Mouse (Mus musculus) heart, embryonic 11.5 days (tissue): ENCODE data around the gene Cnga4. TPM values are rescaled to one million over a fixed set of nuclear protein-coding genes. Genes with fewer than 3 reads are reported as not detected.
"Not testable (repeated sequence)": the region's sequence is repeated elsewhere in the genome, so short reads cannot be mapped to it uniquely, and the experiment has no call there.

Experiments used
- ATAC-seq: fragments of 200-750 bp; cut with Nextera tagmentation; replicated peaks from 2 replicates; pipeline ENCODE4 v1.8.0; 2017; ENCODE audit warnings: moderate library complexity; ENCODE audit not compliant: insufficient number of reproducible peaks, low FRiP score, low TSS enrichment
- H3K27ac ChIP-seq: fragments of 300-500 bp; sonication (generic); 2 replicates; pipeline ENCODE4 v1.5.1; 2014; ENCODE audit warnings: mild to moderate bottlenecking, low read depth, low read length
- H3K27me3 ChIP-seq: fragments of 300-500 bp; sonication (generic); 2 replicates; pipeline ENCODE4 v1.6.1; 2014; ENCODE audit warnings: mild to moderate bottlenecking, low read length, mixed read lengths; ENCODE audit not compliant: control insufficient read depth, insufficient read depth
- H3K36me3 ChIP-seq: fragments of 300-500 bp; sonication (generic); 2 replicates; pipeline ENCODE4 v1.6.1; 2014; ENCODE audit warnings: mild to moderate bottlenecking, low read length, moderate library complexity, mixed read lengths; ENCODE audit not compliant: control insufficient read depth, insufficient read depth
- H3K4me1 ChIP-seq: fragments of 300-500 bp; sonication (generic); 2 replicates; pipeline ENCODE4 v1.6.1; 2014; ENCODE audit warnings: low read length; ENCODE audit not compliant: control insufficient read depth, insufficient read depth
- H3K4me2 ChIP-seq: fragments of 300-500 bp; sonication (generic); 2 replicates; pipeline ENCODE4 v1.6.1; 2014; ENCODE audit warnings: mild to moderate bottlenecking, moderate library complexity
- H3K4me3 ChIP-seq: fragments of 300-500 bp; sonication (generic); 2 replicates; pipeline ENCODE4 v1.5.1; 2014; ENCODE audit warnings: low read depth, low read length
- H3K9ac ChIP-seq: fragments of 300-500 bp; sonication (generic); 2 replicates; pipeline ENCODE4 v1.6.1; 2014; ENCODE audit warnings: mild to moderate bottlenecking, low read depth, low read length, moderate library complexity
- H3K9me3 ChIP-seq: fragments of 300-500 bp; sonication (generic); replicated peaks from 2 replicates; pipeline ENCODE4 v1.6.1; 2016; ENCODE audit warnings: low read length; ENCODE audit not compliant: control insufficient read depth
- WGBS: fragments of 180-500 bp; shearing (Covaris S2); extraction: QIAGEN DNeasy Blood & Tissue Kit; methylation state at CpG from one replicate; pipeline ENCODE4 v1.1.7; 2014; ENCODE audit not compliant: insufficient replicate concordance; 5-methylcytosine and 5-hydroxymethylcytosine counted together
- polyA plus RNA-seq: library from polyadenylated mRNA; unstranded; fragments of >200 nt; fragmentation: Nextera tagmentation; extraction: Ambion mirVana; gene quantifications from 2 replicates; pipeline ENCODE4 v1.2.1, GENCODE M21; 2014

The Cnga4 gene
- polyA plus RNA-seq, 1 experiment from 2014 or later: not detected

- no peak overlapping the region for H3K27ac ChIP-seq
- 57% methylated on average over 3 of the region's 3 CpGs for WGBS
- no peak for ATAC-seq
Measured at GRCm38 (mm10) chr7:105445076-105445475, 40.7 kb downstream of the Cnga4 start.

GRCm38 (mm10) chr7:105453345-105453744 lies 49.0 kb downstream of the Cnga4 start:
- H3K9ac ChIP-seq, H3K36me3 ChIP-seq, H3K9me3 ChIP-seq, H3K27me3 ChIP-seq, H3K4me3 ChIP-seq, H3K4me1 ChIP-seq, ATAC-seq, H3K27ac ChIP-seq, H3K4me2 ChIP-seq: not testable (repeated sequence)
- WGBS: 77% methylated on average over 4 of the region's 4 CpGs

More at GRCm38 (mm10) chr7:105445076-105445475, 40.7 kb downstream of the Cnga4 start:
- H3K9me3 ChIP-seq: no peaks in the 10 kb centered on the region
- no peaks in the 10 kb centered on the region for H3K4me1 ChIP-seq
- H3K36me3 ChIP-seq: no peaks in the 10 kb centered on the region
- no peaks in the 10 kb centered on the region for H3K27me3 ChIP-seq
- H3K9ac ChIP-seq: no peak overlapping the region
- no peak overlapping the region for H3K4me3 ChIP-seq
- H3K4me2 ChIP-seq: no peak overlapping the region

Other genes with a start within 250 kb of the Cnga4 start
- not detected in 2 replicates for gene Olfr684, start 240.9 kb upstream of the Cnga4 start, polyA plus RNA-seq
- gene Olfr685, start 218.6 kb upstream of the Cnga4 start, polyA plus RNA-seq: not detected in 2 replicates
- not detected in 2 replicates for gene Olfr686, start 197.1 kb upstream of the Cnga4 start, polyA plus RNA-seq
- not detected in 2 replicates for gene Olfr688, start 116.5 kb upstream of the Cnga4 start, polyA plus RNA-seq
- gene Olfr689, start 93.4 kb upstream of the Cnga4 start, polyA plus RNA-seq: not detected in 2 replicates
- gene Olfr690, start 70.5 kb upstream of the Cnga4 start, polyA plus RNA-seq: not detected in 2 replicates
- gene Olfr691, start 62.3 kb upstream of the Cnga4 start, polyA plus RNA-seq: not detected in 2 replicates
- not detected in 2 replicates for gene Olfr692, start 36.3 kb upstream of the Cnga4 start, polyA plus RNA-seq
- not detected in 2 replicates for gene Gm5901, start 29.5 kb upstream of the Cnga4 start, polyA plus RNA-seq
- 29.7 and 30.6 TPM in 2 replicates for gene Fam160a2, start 4.5 kb upstream of the Cnga4 start, polyA plus RNA-seq
- 0.16 TPM in 1 of 2 replicates, not detected in the other for gene Cckbr, start 21.2 kb downstream of the Cnga4 start, polyA plus RNA-seq
- gene Cavin3, start 77.7 kb downstream of the Cnga4 start, polyA plus RNA-seq: 71.2 and 74.7 TPM in 2 replicates
- gene Smpd1, start 149.8 kb downstream of the Cnga4 start, polyA plus RNA-seq: 53.8 and 62.2 TPM in 2 replicates
- 43.5 and 49.7 TPM in 2 replicates for gene Apbb1, start 177.1 kb downstream of the Cnga4 start, polyA plus RNA-seq
- gene Hpx, start 195.6 kb downstream of the Cnga4 start, polyA plus RNA-seq: 0.76 and 1.4 TPM in 2 replicates
- gene Trim3, start 229.0 kb downstream of the Cnga4 start, polyA plus RNA-seq: 20.2 and 23.7 TPM in 2 replicates
- gene Timm10b, start 235.5 kb downstream of the Cnga4 start, polyA plus RNA-seq: 151 and 160 TPM in 2 replicates
- gene Arfip2, start 235.8 kb downstream of the Cnga4 start, polyA plus RNA-seq: 48.5 and 57.3 TPM in 2 replicates
- 30.2 and 39.0 TPM in 2 replicates for gene Gm45799, start 236.0 kb downstream of the Cnga4 start, polyA plus RNA-seq
- gene Dnhd1, start 246.3 kb downstream of the Cnga4 start, polyA plus RNA-seq: 0.87 and 1.1 TPM in 2 replicates